Mouse (Mus musculus) G1E (cell line): Measurements from ENCODE around the gene Lipe. TPM values are rescaled to one million over a fixed set of nuclear protein-coding genes. Genes with fewer than 3 reads are reported as not detected.
A peak's percentile ranks its signal among the peaks of the same experiment; 100 is the strongest.

Experiments used
- ATAC-seq: 2 replicates; pipeline ENCODE4 v1.8.0; 2016; ENCODE audit warnings: mild to moderate bottlenecking; ENCODE audit not compliant: insufficient number of reproducible peaks, poor library complexity, low FRiP score, severe bottlenecking; ENCODE audit errors: extremely low read depth
- DNase-seq: peaks from one replicate; pipeline ENCODE4 v3.0.0; 2012; ENCODE audit warnings: low spot score
- H3K27me3 ChIP-seq: 2 replicates; pipeline ENCODE4 v1.6.1; 2012; ENCODE audit warnings: mild to moderate bottlenecking, low read length, inconsistent platforms; ENCODE audit not compliant: insufficient read depth
- H3K36me3 ChIP-seq: replicated peaks from 2 replicates; pipeline ENCODE3; 2012; ENCODE audit warnings: mild to moderate bottlenecking, inconsistent platforms
- H3K4me1 ChIP-seq: 2 replicates; pipeline ENCODE4 v1.6.1; 2012; ENCODE audit warnings: low read depth, low read length, inconsistent platforms, mixed read lengths; ENCODE audit not compliant: insufficient read depth
- H3K4me3 ChIP-seq: 2 replicates; pipeline ENCODE4 v1.5.1; 2012; ENCODE audit warnings: low read depth, mild to moderate bottlenecking, inconsistent platforms, low read length, moderate library complexity, mixed read lengths
- H3K9me3 ChIP-seq: replicated peaks from 2 replicates; pipeline ENCODE4 v1.6.1; 2012; ENCODE audit warnings: inconsistent platforms
- CTCF ChIP-seq: IDR thresholded peaks from 2 replicates; pipeline ENCODE4 v1.5.1; 2012; ENCODE audit warnings: low read depth, low read length, inconsistent platforms, mixed read lengths
- GATA1 ChIP-seq: IDR thresholded peaks from 2 replicates; pipeline ENCODE4 v1.6.1; 2012; ENCODE audit warnings: borderline replicate concordance, low read length, inconsistent platforms, mixed read lengths
- GATA2 ChIP-seq: IDR thresholded peaks from 2 replicates; pipeline ENCODE4 v1.6.1; 2012; ENCODE audit warnings: low read depth, low read length, inconsistent platforms, borderline replicate concordance
- POLR2AphosphoS5 ChIP-seq: IDR thresholded peaks from 2 replicates; pipeline ENCODE4 v1.6.1; 2012; ENCODE audit warnings: low read depth, low read length, inconsistent platforms; ENCODE audit not compliant: insufficient replicate concordance
- TAL1 ChIP-seq: conservative IDR thresholded peaks from 2 replicates; pipeline ENCODE4 v1.6.1; 2012; ENCODE audit warnings: low read depth, low read length, inconsistent platforms, mixed read lengths
- polyA plus RNA-seq: library from polyadenylated mRNA; stranded (reverse); fragments of >175 nt; gene quantifications from 2 replicates; pipeline ENCODE4 v1.2.3, GENCODE M21; 2012
- total RNA-seq, 2 experiments: library from RNA; stranded (forward) in 1 of 2; stranded (reverse) in 1 of 2; fragments of 200-1000 nt in 1 of 2; fragments of >200 nt in 1 of 2; fragmentation: Nextera tagmentation in 1 of 2; gene quantifications; 2 replicates each; pipeline ENCODE4 v1.2.3; 2014 to 2017

The Lipe gene
- total and polyA plus RNA-seq, 3 experiments, result 4.6 to 15.7 (median 6.1) TPM

- peak overlapping the region; percentile 76 for H3K4me3 ChIP-seq
- H3K27me3 ChIP-seq, result no peaks in the 10 kb centered on the region
- DNase-seq, result no peak
- H3K9me3 ChIP-seq, result no peaks in the 10 kb centered on the region
- peaks cover 53% of the 10 kb centered on the region for H3K36me3 ChIP-seq
- no peak for TF ChIP-seq GATA2
- no peak for TF ChIP-seq POLR2AphosphoS5
- TF ChIP-seq CTCF, result no peak
- TF ChIP-seq GATA1, result no peak
- TF ChIP-seq TAL1, result no peak
- peaks cover 70% of the 10 kb centered on the region for H3K4me1 ChIP-seq
- no peak for ATAC-seq
These were observed 3.8 kb downstream of the Lipe start for GRCm38 (mm10) chr7:25394754-25395153.

- Histone ChIP-seq H3K27me3 (no peaks in the 10 kb centered on the region), H3K4me3 (no peak overlapping the region), H3K36me3 (peaks cover 61% of the 10 kb centered on the region), H3K4me1 (peaks cover 70% of the 10 kb centered on the region), H3K9me3 (no peaks in the 10 kb centered on the region)
- no peak for TF ChIP-seq CTCF
- TF ChIP-seq GATA1, result no peak
- TF ChIP-seq GATA2, result no peak
- no peak for TF ChIP-seq TAL1
- TF ChIP-seq POLR2AphosphoS5, result no peak
- no peak for DNase-seq
- ATAC-seq, result no peak
These were observed 4.9 kb downstream of the Lipe start for GRCm38 (mm10) chr7:25393451-25394210.

DNA sequence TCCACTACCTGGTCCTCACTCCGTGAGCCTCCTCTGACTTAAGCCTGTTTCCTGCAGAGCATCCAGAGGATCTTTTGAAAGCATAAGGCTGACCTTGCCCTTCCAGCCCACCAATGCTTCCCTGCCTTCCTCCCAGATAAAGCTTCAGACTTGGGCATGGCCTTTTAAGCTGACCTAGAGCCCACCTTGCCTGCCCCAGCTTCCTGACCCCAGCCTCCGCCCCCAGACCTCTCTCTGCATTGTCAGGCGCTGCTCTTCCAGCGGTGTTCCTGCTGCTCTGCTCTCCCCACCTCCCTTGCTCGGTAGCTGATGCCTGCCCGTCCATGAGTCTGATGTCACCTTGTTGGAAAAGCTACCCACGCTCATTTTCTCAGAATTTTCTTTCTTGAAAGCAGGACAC lies 5.7 kb downstream of the Lipe start:
- Histone ChIP-seq H3K36me3 (peaks cover 61% of the 10 kb centered on the region), H3K4me3 (no peak overlapping the region), H3K9me3 (no peaks in the 10 kb centered on the region), H3K4me1 (peaks cover 71% of the 10 kb centered on the region), H3K27me3 (no peaks in the 10 kb centered on the region)
- DNase-seq (no peak), ATAC-seq (no peak)
- TF ChIP-seq GATA2 (no peak), CTCF (no peak), POLR2AphosphoS5 (no peak), GATA1 (no peak), TAL1 (no peak)

- Histone ChIP-seq H3K4me1 (peaks cover 75% of the 10 kb centered on the region), H3K36me3 (peaks cover 70% of the 10 kb centered on the region), H3K27me3 (no peaks in the 10 kb centered on the region), H3K9me3 (no peaks in the 10 kb centered on the region), H3K4me3 (no peak overlapping the region)
- TF ChIP-seq GATA2, result no peak
- TF ChIP-seq POLR2AphosphoS5, result no peak
- TF ChIP-seq TAL1, result no peak
- TF ChIP-seq GATA1, result no peak
- ATAC-seq (no peak), DNase-seq (no peak)
These were observed 6.6 kb downstream of the Lipe start for GRCm38 (mm10) chr7:25391856-25392453.

DNA sequence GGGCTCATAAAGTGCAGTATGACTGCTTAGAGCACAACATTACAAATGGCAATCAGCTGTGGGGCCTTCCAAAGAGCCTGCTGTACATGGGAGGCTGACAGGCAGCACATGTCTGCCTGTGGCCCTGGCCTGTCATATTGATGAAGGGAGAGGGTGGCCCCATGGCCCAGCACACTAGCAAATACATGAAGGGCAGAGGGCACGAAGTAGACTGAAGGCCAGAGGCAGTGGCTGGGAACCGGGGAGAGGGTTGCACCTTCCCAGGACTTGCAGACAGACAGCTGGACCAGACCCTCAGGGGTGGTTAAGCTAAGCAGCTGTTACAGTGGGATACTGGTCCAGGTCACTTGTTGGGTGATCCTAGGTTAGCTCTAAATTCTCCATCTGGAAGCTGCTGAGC lies 7.5 kb downstream of the Lipe start:
- Histone ChIP-seq H3K27me3 (no peaks in the 10 kb centered on the region), H3K4me3 (no peak overlapping the region; the same call in 1 of the 2 replicates), H3K9me3 (no peaks in the 10 kb centered on the region), H3K36me3 (peaks cover 68% of the 10 kb centered on the region), H3K4me1 (peaks cover 75% of the 10 kb centered on the region)
- DNase-seq (no peak), ATAC-seq (no peak)
- TF ChIP-seq TAL1 (no peak), GATA1 (no peak), POLR2AphosphoS5 (no peak), GATA2 (no peak), CTCF (no peak)

GRCm38 (mm10) chr7:25390054-25390770 lies 8.3 kb downstream of the Lipe start:
- no peak for TF ChIP-seq GATA1
- no peak for TF ChIP-seq POLR2AphosphoS5
- TF ChIP-seq CTCF, result no peak
- H3K4me1 ChIP-seq, result peaks cover 82% of the 10 kb centered on the region
- no peaks in the 10 kb centered on the region for H3K9me3 ChIP-seq
- no peaks in the 10 kb centered on the region for H3K27me3 ChIP-seq
- ATAC-seq (peak; percentile 59; the same call in 1 of the 2 replicates), DNase-seq (peak; percentile 50)
- peaks cover 75% of the 10 kb centered on the region for H3K36me3 ChIP-seq
- peak overlapping the region; percentile 2; the same call in 1 of the 2 replicates for H3K4me3 ChIP-seq
